Mouse (Mus musculus) megakaryocyte-erythroid progenitor cell, adult 5-6 weeks (primary cell): ENCODE results near the gene Cerk. TPM values are rescaled to one million over a fixed set of nuclear protein-coding genes. Genes with fewer than 3 reads are reported as not detected.

Source experiments
- ATAC-seq: replicated peaks from 2 replicates; pipeline ENCODE4 v1.8.0; 2016; ENCODE audit warnings: mild to moderate bottlenecking, inconsistent platforms; ENCODE audit not compliant: severe bottlenecking, poor library complexity, low FRiP score, low TSS enrichment
- total RNA-seq, 2 experiments: library from RNA; stranded (forward) in 1 of 2; stranded (reverse) in 1 of 2; fragments of 200-1000, 215-1000 nt in 1 of 2; fragments of >200 nt in 1 of 2; fragmentation: Nextera tagmentation in 1 of 2; gene quantifications; 2 replicates each; pipeline ENCODE4 v1.2.3; 2014 to 2017

Cerk gene
- total RNA-seq, 2 experiments from 2014 or later, result 3.5 to 7.1 TPM

- peak; percentile 73 for ATAC-seq
These were observed 50.8 kb downstream of the Cerk start for GRCm38 (mm10) chr15:86134941-86135783.

GRCm38 (mm10) chr15:86130657-86131056, 55.3 kb downstream of the Cerk start:
- no peak for ATAC-seq

- ATAC-seq, result no peak
These were observed 56.9 kb downstream of the Cerk start for GRCm38 (mm10) chr15:86129036-86129435.

GRCm38 (mm10) chr15:86124359-86124758, 61.6 kb downstream of the Cerk start:
- ATAC-seq, result peak; percentile 66

- ATAC-seq, result peak; percentile 43; the same call in 1 of the 2 replicates
These were observed 62.5 kb downstream of the Cerk start for GRCm38 (mm10) chr15:86123409-86123808.

GRCm38 (mm10) chr15:86122261-86122949, 63.5 kb downstream of the Cerk start:
- no peak for ATAC-seq

GRCm38 (mm10) chr15:86119186-86119585, 66.8 kb downstream of the Cerk start:
- ATAC-seq, result no peak

- no peak for ATAC-seq
These were observed 68.5 kb downstream of the Cerk start for GRCm38 (mm10) chr15:86117115-86118100.

- ATAC-seq, result no peak
These were observed 69.5 kb downstream of the Cerk start for GRCm38 (mm10) chr15:86116421-86116820.

- ATAC-seq, result peak; percentile 17
These were observed 72.6 kb downstream of the Cerk start for GRCm38 (mm10) chr15:86113342-86113710.

- ATAC-seq, result no peak
These were observed 73.1 kb downstream of the Cerk start for GRCm38 (mm10) chr15:86112707-86113341.

- ATAC-seq, result no peak
These were observed 75.4 kb downstream of the Cerk start for GRCm38 (mm10) chr15:86110361-86111103.

- no peak for ATAC-seq
These were observed 76.2 kb downstream of the Cerk start for GRCm38 (mm10) chr15:86109650-86110211.

GRCm38 (mm10) chr15:86109245-86109644, 76.7 kb downstream of the Cerk start:
- no peak for ATAC-seq

- 0 out of 2 replicates have a peak, but pooled peaks have one; percentile 2 for ATAC-seq
These were observed 78.0 kb downstream of the Cerk start for GRCm38 (mm10) chr15:86107831-86108471.

- no peak for ATAC-seq
These were observed 80.2 kb downstream of the Cerk start for GRCm38 (mm10) chr15:86105751-86106150.

GRCm38 (mm10) chr15:86105345-86105697, 80.6 kb downstream of the Cerk start:
- peak; percentile 85 for ATAC-seq
